Mouse (Mus musculus) forebrain, postnatal 0 days (tissue): Measurements from ENCODE around the gene Ppfia3. TPM values are rescaled to one million over a fixed set of nuclear protein-coding genes. Genes with fewer than 3 reads are reported as not detected.

ENCODE experiments used
- ATAC-seq: fragments of 200-750 bp; cut with Nextera tagmentation; 2 replicates; pipeline ENCODE4 v1.8.0; 2017; ENCODE audit warnings: mild to moderate bottlenecking, moderate library complexity
- DNase-seq: peaks from one replicate; pipeline ENCODE4 v3.0.0-alpha.2; 2015
- H3K27ac ChIP-seq: fragments of 300-500 bp; sonication (generic); 2 replicates; pipeline ENCODE4 v1.5.1; 2014; ENCODE audit warnings: low read depth, mild to moderate bottlenecking, antibody characterized with exemption, low read length, moderate library complexity, mixed read lengths
- H3K27me3 ChIP-seq: fragments of 300-500 bp; sonication (generic); 2 replicates; pipeline ENCODE4 v1.6.1; 2014; ENCODE audit warnings: mild to moderate bottlenecking, low read length, mixed read lengths; ENCODE audit not compliant: insufficient read depth
- H3K36me3 ChIP-seq: fragments of 300-500 bp; sonication (generic); 2 replicates; pipeline ENCODE4 v1.6.1; 2014; ENCODE audit warnings: mild to moderate bottlenecking, moderate library complexity; ENCODE audit not compliant: insufficient read depth
- H3K4me1 ChIP-seq: fragments of 300-500 bp; sonication (generic); 2 replicates; pipeline ENCODE4 v1.6.1; 2014; ENCODE audit warnings: antibody characterized with exemption; ENCODE audit not compliant: insufficient read depth
- H3K4me2 ChIP-seq: fragments of 300-500 bp; sonication (generic); 2 replicates; pipeline ENCODE4 v1.6.1; 2014; ENCODE audit warnings: low read depth, mild to moderate bottlenecking, moderate library complexity
- H3K4me3 ChIP-seq: fragments of 300-500 bp; sonication (generic); 2 replicates; pipeline ENCODE4 v1.5.1; 2014; ENCODE audit warnings: low read depth, low read length, mixed read lengths
- H3K9ac ChIP-seq: fragments of 300-500 bp; sonication (generic); 2 replicates; pipeline ENCODE4 v1.6.1; 2014; ENCODE audit warnings: mild to moderate bottlenecking
- H3K9me3 ChIP-seq: fragments of 300-500 bp; sonication (generic); 2 replicates; pipeline ENCODE4 v1.6.1; 2016; ENCODE audit warnings: low read length
- CTCF ChIP-seq: sonication (generic); IDR thresholded peaks from 2 replicates; pipeline ENCODE4 v1.5.1; 2016; ENCODE audit warnings: antibody characterized with exemption, control low read depth, low read depth
- WGBS: fragments of 180-500 bp; shearing (Covaris S2); extraction: QIAGEN DNeasy Blood & Tissue Kit; methylation state at CpG from one replicate; pipeline ENCODE4 v1.1.7; 2014; 5-methylcytosine and 5-hydroxymethylcytosine counted together
- polyA plus RNA-seq: library from polyadenylated mRNA; unstranded; fragments of >200 nt; fragmentation: Nextera tagmentation; extraction: Ambion mirVana; gene quantifications from 2 replicates; pipeline ENCODE4 v1.2.1, GENCODE M21; 2015
- total RNA-seq: library from RNA; depleted of rRNA; stranded (reverse); fragments of >200 nt; gene quantifications from 2 replicates; pipeline ENCODE4 v1.2.3, GENCODE M21; 2014; rRNA removed

Gene Ppfia3
- total RNA-seq (76.5 and 81.0 TPM in 2 replicates), polyA plus RNA-seq (21.7 and 26.0 TPM in 2 replicates)

GRCm38 (mm10) chr7:45366652-45367019, at the start of gene Ppfia3:
Ppfia3 (minus strand) TSS chr7:45367019.
- H3K9me3 ChIP-seq, result no peaks in the 10 kb centered on the region
- H3K36me3 ChIP-seq, result 0 out of 2 replicates have a peak, but pooled peaks cover 3% of the 10 kb centered on the region
- H3K27me3 ChIP-seq, result no peaks in the 10 kb centered on the region; the same call in 1 of the 2 replicates
- peak within 1 kb of the TSS; percentile 94 for H3K27ac ChIP-seq
- peaks cover 28% of the 10 kb centered on the region for H3K4me1 ChIP-seq
- ATAC-seq, result peak; percentile 32
- H3K4me2 ChIP-seq, result peak within 1 kb of the TSS; percentile 81
- no peak for DNase-seq
- peak within 1 kb of the TSS; percentile 93 for H3K9ac ChIP-seq
- peak within 1 kb of the TSS; percentile 89 for H3K4me3 ChIP-seq
- WGBS, result 3% methylated on average over 20 of the region's 26 CpGs
- TF ChIP-seq CTCF, result no peak

- H3K27me3 ChIP-seq, result peaks cover 78% of the 10 kb centered on the region
- peaks cover 6% of the 10 kb centered on the region; the same call in 1 of the 2 replicates for H3K4me1 ChIP-seq
- WGBS, result 8% methylated on average over 36 of the region's 37 CpGs
- ATAC-seq (no peak), DNase-seq (no peak)
- no peak for TF ChIP-seq CTCF
- no peaks in the 10 kb centered on the region for H3K9me3 ChIP-seq
- no peak overlapping the region for H3K27ac ChIP-seq
- H3K4me3 ChIP-seq, result no peak overlapping the region
- H3K36me3 ChIP-seq, result peaks cover 2% of the 10 kb centered on the region
- no peak overlapping the region for H3K9ac ChIP-seq
- no peak overlapping the region for H3K4me2 ChIP-seq
These were observed 48.8 kb upstream of the Ppfia3 start for GRCm38 (mm10) chr7:45415636-45416035.

GRCm38 (mm10) chr7:45414740-45415224, 48.0 kb upstream of the Ppfia3 start:
- no peak overlapping the region for H3K4me2 ChIP-seq
- WGBS, result 45% methylated on average over 12 of the region's 12 CpGs
- H3K36me3 ChIP-seq, result no peaks in the 10 kb centered on the region
- H3K9ac ChIP-seq, result no peak overlapping the region
- H3K27me3 ChIP-seq, result peaks cover 80% of the 10 kb centered on the region
- no peak overlapping the region for H3K4me3 ChIP-seq
- H3K27ac ChIP-seq, result no peak overlapping the region
- no peak for DNase-seq
- no peak for ATAC-seq
- no peak for TF ChIP-seq CTCF
- peaks cover 6% of the 10 kb centered on the region; the same call in 1 of the 2 replicates for H3K4me1 ChIP-seq
- H3K9me3 ChIP-seq, result no peaks in the 10 kb centered on the region

GRCm38 (mm10) chr7:45413864-45414739, 47.3 kb upstream of the Ppfia3 start:
- Histone ChIP-seq H3K27me3 (peaks cover 83% of the 10 kb centered on the region), H3K4me3 (peak overlapping the region; percentile 46), H3K9me3 (no peaks in the 10 kb centered on the region), H3K4me2 (peak overlapping the region; percentile 83), H3K27ac (no peak overlapping the region), H3K9ac (peak overlapping the region; percentile 51), H3K4me1 (peaks cover 6% of the 10 kb centered on the region; the same call in 1 of the 2 replicates), H3K36me3 (no peaks in the 10 kb centered on the region)
- WGBS, result 3% methylated on average over 26 of the region's 27 CpGs
- DNase-seq, result no peak
- TF ChIP-seq CTCF, result no peak
- no peak; the same call in 1 of the 2 replicates for ATAC-seq

GRCm38 (mm10) chr7:45413113-45413863, 46.5 kb upstream of the Ppfia3 start, which contains the start of gene Ntf5:
Ntf5 (plus strand) TSS chr7:45413695.
- no peaks in the 10 kb centered on the region for H3K36me3 ChIP-seq
- H3K4me2 ChIP-seq, result peak within 1 kb of the TSS; percentile 83
- H3K9me3 ChIP-seq, result no peaks in the 10 kb centered on the region
- H3K9ac ChIP-seq, result peak within 1 kb of the TSS; percentile 51
- peaks cover 6% of the 10 kb centered on the region; the same call in 1 of the 2 replicates for H3K4me1 ChIP-seq
- peak within 1 kb of the TSS; percentile 46 for H3K4me3 ChIP-seq
- peaks cover 83% of the 10 kb centered on the region for H3K27me3 ChIP-seq
- ATAC-seq (peak; percentile 34; the same call in 1 of the 2 replicates), DNase-seq (peak; percentile 24)
- H3K27ac ChIP-seq, result no peak within 1 kb of the TSS
- no peak for TF ChIP-seq CTCF
- 3% methylated on average over 44 of the region's 45 CpGs for WGBS

GRCm38 (mm10) chr7:45412421-45412820, 45.6 kb upstream of the Ppfia3 start:
- 85% methylated on average over 2 of the region's 2 CpGs for WGBS
- H3K27ac ChIP-seq, result no peak overlapping the region
- H3K27me3 ChIP-seq, result peaks cover 83% of the 10 kb centered on the region
- DNase-seq (no peak), ATAC-seq (no peak)
- H3K36me3 ChIP-seq, result no peaks in the 10 kb centered on the region
- peaks cover 6% of the 10 kb centered on the region; the same call in 1 of the 2 replicates for H3K4me1 ChIP-seq
- H3K9me3 ChIP-seq, result no peaks in the 10 kb centered on the region
- TF ChIP-seq CTCF, result no peak
- H3K4me3 ChIP-seq, result no peak overlapping the region
- H3K9ac ChIP-seq, result no peak overlapping the region
- no peak overlapping the region for H3K4me2 ChIP-seq
